Mouse (Mus musculus): Measurements from ENCODE around the gene Trmt112.
"Not testable (repeated sequence)": the region's sequence is repeated elsewhere in the genome, so short reads cannot be mapped to it uniquely, and the experiment has no call there.

DNA sequence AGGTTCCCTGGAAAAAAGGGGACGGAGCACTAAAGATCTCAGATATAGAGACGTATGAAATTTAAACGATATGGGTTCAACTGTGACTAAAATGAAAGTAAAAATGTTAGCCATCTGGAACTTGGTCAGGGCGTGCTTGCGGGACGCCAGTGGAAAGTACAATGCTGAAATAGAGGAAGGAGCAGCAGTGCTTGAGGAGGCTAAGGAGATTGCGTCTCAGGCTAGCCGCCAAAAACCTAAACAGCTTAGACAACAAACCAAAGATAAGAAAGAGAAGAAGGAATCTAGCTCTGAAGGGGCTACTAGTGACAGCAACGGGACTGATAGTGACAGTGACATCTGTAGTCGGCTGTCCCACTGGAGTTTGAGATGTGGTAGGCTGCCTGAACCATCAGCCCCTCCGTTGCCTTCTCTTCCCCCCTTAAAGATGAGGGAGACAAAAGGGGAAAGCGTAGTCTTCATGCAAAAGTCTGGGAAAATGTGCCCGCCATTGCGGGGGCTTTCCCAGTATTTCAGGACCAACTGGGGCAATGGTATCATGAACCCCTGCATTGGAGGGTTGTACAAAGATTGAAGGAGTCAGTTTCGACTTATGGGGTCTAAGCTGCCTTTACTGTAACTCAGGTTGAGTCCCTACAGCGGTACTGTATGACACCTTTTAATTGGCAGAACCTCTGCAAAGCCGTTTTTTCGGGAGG is 13.7 kb upstream of the Trmt112 start:
- TF ChIP-seq CTCF (IDR thresholded peaks at IDR 0.05; ENCODE audit: control insufficient read depth, insufficient read depth, insufficient read length); MYOG (IDR thresholded peaks at IDR 0.05; ENCODE audit: control insufficient read depth, extremely low read depth, insufficient read length); USF1 (IDR thresholded peaks at IDR 0.05; ENCODE audit: low read depth); MAX (IDR thresholded peaks at IDR 0.05); CEBPB (IDR thresholded peaks at IDR 0.05; ENCODE audit: low read depth): not testable (repeated sequence)

Measured in C2C12 (cell line).